27 mouse cellular contexts compared by ENCODE assay signal in genomic region chr9:78369349-78369748, GRCm38 (mm10). TPM values are rescaled to one million over a fixed set of nuclear protein-coding genes. Genes with fewer than 3 reads are reported as not detected.
DNase-seq lines count a peak whose midpoint lies in the region; ATAC-seq and TF ChIP-seq lines count a peak whose summit lies in the region.
"Had no signal": no experiment of that assay in that cellular context is flagged by ENCODE, and none has a peak within 500 bp of the region (broad histone marks: within the 10 kb centered on the region; RNA-seq: fewer than 3 reads in every experiment).

No protein-coding gene starts in this region.

- H3K27me3 ChIP-seq in E14TG2a.4 (ENCODE audit: insufficient read depth, low read length) = no peaks in the 10 kb centered on the region
- H3K27me3 ChIP-seq: embryonic facial prominence, embryonic 12.5 days; forebrain, embryonic 12.5 days; forebrain, embryonic 15.5 days; Patski had no signal

- H3K4me1 ChIP-seq in E14TG2a.4 (replicated peaks; ENCODE audit: low read depth, low read length) = peaks cover 76% of the 10 kb centered on the region
- H3K4me1 ChIP-seq: embryonic facial prominence, embryonic 10.5 days; embryonic facial prominence, embryonic 12.5 days; forebrain, embryonic 12.5 days; forebrain, embryonic 15.5 days had no signal

- H3K4me3 ChIP-seq in E14TG2a.4 (replicated peaks; ENCODE audit: low read length) = peak overlapping the region; percentile 82
- H3K4me3 ChIP-seq: embryonic facial prominence, embryonic 10.5 days; embryonic facial prominence, embryonic 12.5 days; forebrain, embryonic 10.5 days; forebrain, embryonic 12.5 days; forebrain, embryonic 15.5 days had no signal

- no peak for TF ChIP-seq CTCF in E14TG2a.4 (conservative IDR thresholded peaks at IDR 0.05; ENCODE audit: low read length)

- H3K36me3 ChIP-seq in E14TG2a.4 (ENCODE audit: insufficient read depth, low read length) = no peaks in the 10 kb centered on the region
- H3K36me3 ChIP-seq: embryonic facial prominence, embryonic 10.5 days; embryonic facial prominence, embryonic 12.5 days; forebrain, embryonic 10.5 days; forebrain, embryonic 12.5 days; forebrain, embryonic 15.5 days; G1E had no signal

- no peak for ATAC-seq in erythroid progenitor cell, adult 5-6 weeks (replicated peaks; ENCODE audit: low FRiP score, poor library complexity, severe bottlenecking)
- ATAC-seq: activated CD4-positive, CD25-positive, alpha-beta regulatory T cell, adult 4 months; CD4-positive, CD25-positive, alpha-beta regulatory T cell, adult 4 months; forebrain, embryonic 15.5 days; forebrain, postnatal 0 days; Patski had no signal

- H3K9me3 ChIP-seq in E14TG2a.4 (ENCODE audit: low read length) = no peaks in the 10 kb centered on the region
- H3K9me3 ChIP-seq: embryonic facial prominence, embryonic 10.5 days; embryonic facial prominence, embryonic 12.5 days; forebrain, embryonic 10.5 days; forebrain, embryonic 12.5 days; forebrain, embryonic 15.5 days; G1E had no signal

- peak; percentile 92 for DNase-seq in ES-CJ7 (ENCODE audit: low read depth, low spot score)
- peak; percentile 96 for DNase-seq in R1 (ENCODE audit: low read depth, low spot score)
- no peak for DNase-seq in frontal cortex, postnatal 14 days (ENCODE audit: low spot score in 2 of 2)
- DNase-seq in thymus, postnatal 10 days (ENCODE audit: low spot score in 2 of 2) = no peak
- DNase-seq: adrenal gland, adult 8-10 months; adrenal gland, postnatal 14 days; adrenal gland, postnatal 36 days; B cell, adult 2 months; cerebellum, adult 11-12 months; cerebellum, adult 2 months; cerebellum, adult 9-10 months; cerebellum, postnatal 10 days; cerebellum, postnatal 25 days; forebrain, postnatal 0 days had no signal

RNA-seq across cellular contexts. Expression of gene Dppa5a, which starts 1.4 kb away (rescaled TPM):
- not detected in 2 replicates for total RNA-seq in erythroid progenitor cell, adult 5-6 weeks (2015; ENCODE audit: low replicate concordance)
- total RNA-seq in erythroid progenitor cell, adult 5-6 weeks (2017; ENCODE audit: low replicate concordance) = not detected in 2 replicates
- total RNA-seq: adrenal gland, adult 18-20 months; adrenal gland, adult 8-10 months; adrenal gland, postnatal 14 days; adrenal gland, postnatal 36 days; CH12.LX; G1E had no signal

RNA-seq across cellular contexts. Expression of gene Ooep, which starts 9.2 kb away (rescaled TPM):
- total RNA-seq in erythroid progenitor cell, adult 5-6 weeks (2015; ENCODE audit: low replicate concordance) = not detected in 2 replicates
- not detected in 2 replicates for total RNA-seq in erythroid progenitor cell, adult 5-6 weeks (2017; ENCODE audit: low replicate concordance)
- total RNA-seq: adrenal gland, adult 18-20 months; adrenal gland, adult 8-10 months; adrenal gland, postnatal 14 days; adrenal gland, postnatal 36 days; CH12.LX; G1E had no signal

RNA-seq across cellular contexts. Expression of gene Gsta2, which starts 13.8 kb away (rescaled TPM):
- total RNA-seq in erythroid progenitor cell, adult 5-6 weeks (2015; ENCODE audit: low replicate concordance) = not detected in 2 replicates
- not detected in 2 replicates for total RNA-seq in erythroid progenitor cell, adult 5-6 weeks (2017; ENCODE audit: low replicate concordance)
- total RNA-seq: CH12.LX; forebrain, postnatal 0 days; G1E had no signal

RNA-seq across cellular contexts. Expression of gene Ddx43, which starts 26.2 kb away (rescaled TPM):
- total RNA-seq in erythroid progenitor cell, adult 5-6 weeks (2015; ENCODE audit: low replicate concordance) = 0.84 TPM in 1 of 2 replicates, not detected in the other
- total RNA-seq in erythroid progenitor cell, adult 5-6 weeks (2017; ENCODE audit: low replicate concordance) = not detected in 2 replicates
- total RNA-seq: adrenal gland, adult 18-20 months; adrenal gland, adult 8-10 months; adrenal gland, postnatal 14 days; adrenal gland, postnatal 36 days; CH12.LX had no signal

RNA-seq across cellular contexts. Expression of gene Omt2b, which starts 42.0 kb away (rescaled TPM):
- total RNA-seq in erythroid progenitor cell, adult 5-6 weeks (2015; ENCODE audit: low replicate concordance) = not detected in 2 replicates
- not detected in 2 replicates for total RNA-seq in erythroid progenitor cell, adult 5-6 weeks (2017; ENCODE audit: low replicate concordance)
- total RNA-seq: adrenal gland, adult 18-20 months; adrenal gland, adult 8-10 months; adrenal gland, postnatal 14 days; adrenal gland, postnatal 36 days; CH12.LX; forebrain, postnatal 0 days; G1E had no signal

Comparison
In these comparisons a context has a peak if more than half of its experiments do, and no peak if none do; other contexts are left out.
1. DNase-seq: peak in ES-CJ7 (single experiment) and R1 (single experiment); none in frontal cortex, postnatal 14 days (0 of 2) and thymus, postnatal 10 days (0 of 2).